Mouse (Mus musculus) right cerebral cortex, postnatal 25 days (tissue): ENCODE data around the gene Mme.

Source experiments
- DNase-seq: peaks from one replicate; pipeline ENCODE4 v3.0.0; 2022

Gene Mme

DNA sequence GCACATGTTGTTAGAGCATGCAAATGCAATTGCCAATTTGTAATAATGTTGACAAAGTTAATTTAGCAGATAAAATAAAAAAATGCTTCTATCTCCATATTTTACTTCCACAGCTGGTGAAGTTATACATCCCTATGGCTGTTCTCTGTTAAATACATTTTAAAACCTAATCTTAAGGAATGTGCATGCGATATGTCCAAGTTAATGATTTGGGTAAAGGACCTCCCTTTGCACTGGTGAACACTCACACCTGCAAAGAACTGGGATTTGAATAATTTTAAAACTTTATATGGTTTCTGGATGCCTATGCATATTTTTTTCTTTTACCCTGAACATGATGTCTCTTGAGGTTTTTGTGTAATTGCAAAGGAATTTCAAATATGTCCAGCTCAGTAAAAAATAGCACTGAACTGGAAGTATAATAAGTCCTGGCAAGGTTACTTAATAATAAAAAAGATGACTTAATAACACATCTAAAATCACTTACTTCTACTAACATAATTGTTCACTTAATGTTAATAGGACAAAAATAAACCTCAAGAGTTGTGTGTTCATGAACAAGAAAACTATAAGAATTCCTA, 110.4 kb downstream of the Mme start:
- no peak for DNase-seq

DNA sequence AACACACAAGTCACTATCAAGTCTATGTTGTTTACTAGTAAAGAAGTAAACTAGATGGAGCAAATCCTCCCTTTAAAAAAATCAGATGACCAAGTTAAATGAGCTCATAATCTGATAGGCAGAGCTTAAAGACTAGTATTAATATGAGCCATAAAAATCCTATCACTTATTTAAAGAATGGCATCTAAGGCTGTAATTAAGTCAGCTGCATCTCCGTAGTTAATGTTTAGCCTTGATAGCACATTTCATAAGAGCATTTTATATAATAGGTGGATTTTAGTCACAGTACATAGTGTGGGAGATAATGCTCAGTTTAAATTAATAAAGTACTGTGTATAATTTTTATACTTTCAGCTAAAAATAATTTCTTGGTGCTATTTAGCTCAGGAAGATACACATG, 118.2 kb downstream of the Mme start:
- DNase-seq = no peak

DNA sequence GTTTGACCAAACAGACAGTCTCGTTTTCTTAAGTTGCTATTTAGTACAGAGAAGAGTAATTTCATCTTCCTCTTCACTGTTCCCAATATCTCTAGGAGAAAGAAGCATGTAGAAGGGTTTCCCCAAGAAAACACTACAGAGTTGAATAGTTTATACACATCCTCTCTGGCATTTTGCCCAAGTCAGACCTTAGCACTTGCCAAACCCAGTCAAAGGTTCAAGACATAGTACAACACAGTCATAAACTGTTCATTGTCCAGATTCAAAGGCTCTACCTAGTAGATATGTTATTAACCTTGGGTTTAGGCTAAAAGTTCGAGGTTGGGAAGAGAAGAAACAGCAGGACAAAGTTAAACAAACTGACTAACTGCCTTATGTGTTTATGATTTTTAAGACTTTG, 143.7 kb downstream of the Mme start:
- no peak for DNase-seq

DNA sequence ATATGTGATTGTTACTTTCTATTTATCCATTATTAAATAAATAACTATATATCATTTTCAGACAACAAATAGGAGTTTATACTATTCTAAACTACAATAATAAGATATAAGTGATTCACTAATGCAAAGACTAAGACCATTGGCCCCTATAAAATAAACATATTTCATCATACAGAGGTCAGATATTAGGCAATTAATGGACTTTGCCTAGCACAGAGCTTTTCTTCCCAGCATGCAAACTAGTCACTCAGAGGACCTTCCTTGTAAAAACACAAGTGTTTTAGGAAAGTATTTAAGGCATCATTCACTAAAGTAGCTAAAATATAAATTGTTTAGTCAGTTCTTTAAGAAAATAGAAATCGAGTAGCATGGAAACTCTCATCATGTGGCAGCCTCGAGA, 149.4 kb downstream of the Mme start:
- DNase-seq = no peak

DNA sequence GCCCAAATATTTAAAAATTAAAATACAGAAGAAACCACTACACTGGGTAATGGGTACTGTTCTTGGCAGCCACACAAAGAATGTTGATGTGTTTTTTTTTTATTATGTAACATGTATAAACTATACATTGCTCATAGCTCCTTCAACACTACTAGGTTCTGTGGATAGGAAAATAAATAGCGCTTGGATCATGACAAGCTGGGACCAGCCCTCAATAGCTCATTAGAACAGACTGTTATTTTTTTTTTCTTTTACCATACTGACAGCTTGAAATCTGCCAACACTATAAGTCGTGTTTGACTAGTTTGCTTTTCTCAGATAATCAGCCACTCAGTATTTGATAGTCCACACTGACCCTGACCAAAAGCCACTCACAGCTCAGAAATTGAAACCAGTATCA, 150.0 kb downstream of the Mme start:
- no peak for DNase-seq

DNA sequence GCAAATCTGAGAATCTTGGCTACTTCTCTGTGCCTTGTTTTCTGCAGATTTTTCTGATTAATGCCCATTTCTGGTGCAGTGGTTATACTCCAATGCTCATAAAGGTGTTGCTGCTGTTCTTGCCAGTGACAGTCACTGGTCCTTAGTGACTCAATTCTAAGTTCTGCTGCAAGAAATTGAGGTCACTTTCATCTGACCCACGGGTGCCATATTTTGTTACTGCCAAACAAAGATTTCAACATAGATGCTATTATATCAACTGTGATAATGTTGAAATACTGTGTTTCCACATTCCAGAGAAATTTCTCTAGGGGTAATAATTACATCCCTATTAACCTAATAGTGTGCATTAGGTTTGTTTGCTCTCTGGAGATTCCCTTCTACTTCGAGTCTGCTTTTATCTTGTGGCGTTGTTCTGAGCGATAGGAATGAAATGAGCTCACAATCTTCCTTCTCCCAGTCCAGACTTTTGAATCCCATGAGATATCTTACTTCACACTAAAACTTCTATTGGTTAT, 153.1 kb downstream of the Mme start:
- DNase-seq = no peak

DNA sequence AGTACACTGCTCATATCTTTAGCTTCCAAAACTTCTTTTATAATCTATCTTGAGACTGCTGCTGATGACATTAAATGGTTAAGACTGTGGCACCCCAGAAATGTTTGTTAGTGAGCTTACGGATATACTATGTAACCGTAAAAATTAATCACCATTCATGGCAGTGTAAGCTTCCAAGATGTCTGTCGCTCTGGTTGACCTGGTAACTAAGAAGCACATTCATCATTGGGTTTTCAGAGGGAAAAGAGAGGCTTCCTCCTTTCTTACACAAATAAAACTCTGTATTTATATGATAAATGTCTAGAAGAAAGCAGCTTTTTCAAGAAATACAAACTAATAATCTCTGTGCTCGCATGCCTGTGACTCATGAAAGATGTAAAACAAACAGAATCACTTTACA, 156.8 kb downstream of the Mme start:
- DNase-seq = no peak

DNA sequence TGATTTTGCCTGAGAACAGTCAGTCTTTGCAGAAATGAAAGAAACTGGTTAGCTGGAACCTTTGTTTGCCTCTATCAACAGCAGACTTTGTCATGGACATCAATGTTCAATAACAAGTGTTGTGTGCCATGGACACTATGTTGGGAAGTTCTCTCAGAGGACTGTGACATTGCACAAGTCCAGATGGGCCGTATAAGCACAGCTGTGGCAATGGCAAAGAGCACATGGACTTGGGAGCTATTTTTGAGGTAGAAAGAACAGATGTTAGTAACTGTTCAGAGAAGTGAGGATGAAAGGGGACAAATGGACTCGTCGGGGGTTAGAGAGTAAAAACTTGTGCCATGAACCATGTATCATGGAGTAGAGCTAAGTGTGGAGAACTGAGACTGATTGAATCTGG, 165.1 kb downstream of the Mme start:
- DNase-seq = no peak

DNA sequence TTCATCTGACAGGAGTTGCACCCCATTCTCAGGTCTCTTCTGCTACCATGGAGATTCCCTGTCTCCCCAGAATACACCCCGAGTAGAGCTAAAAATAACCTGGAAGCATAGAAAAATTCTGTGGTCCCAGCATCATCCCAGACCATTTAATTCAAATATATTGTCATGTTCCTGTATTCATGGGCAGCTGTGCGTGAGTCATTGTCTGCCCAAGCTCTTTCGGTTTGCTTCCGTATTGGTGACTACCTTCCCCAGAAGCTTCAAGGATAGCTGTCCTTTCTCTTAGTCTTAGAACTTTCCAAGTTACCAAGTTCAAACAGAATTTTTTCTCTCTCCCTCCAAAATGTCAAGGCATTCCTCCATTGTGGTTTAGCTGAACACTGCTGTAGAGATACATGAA, 169.7 kb downstream of the Mme start:
- peak; percentile 16 for DNase-seq

DNA sequence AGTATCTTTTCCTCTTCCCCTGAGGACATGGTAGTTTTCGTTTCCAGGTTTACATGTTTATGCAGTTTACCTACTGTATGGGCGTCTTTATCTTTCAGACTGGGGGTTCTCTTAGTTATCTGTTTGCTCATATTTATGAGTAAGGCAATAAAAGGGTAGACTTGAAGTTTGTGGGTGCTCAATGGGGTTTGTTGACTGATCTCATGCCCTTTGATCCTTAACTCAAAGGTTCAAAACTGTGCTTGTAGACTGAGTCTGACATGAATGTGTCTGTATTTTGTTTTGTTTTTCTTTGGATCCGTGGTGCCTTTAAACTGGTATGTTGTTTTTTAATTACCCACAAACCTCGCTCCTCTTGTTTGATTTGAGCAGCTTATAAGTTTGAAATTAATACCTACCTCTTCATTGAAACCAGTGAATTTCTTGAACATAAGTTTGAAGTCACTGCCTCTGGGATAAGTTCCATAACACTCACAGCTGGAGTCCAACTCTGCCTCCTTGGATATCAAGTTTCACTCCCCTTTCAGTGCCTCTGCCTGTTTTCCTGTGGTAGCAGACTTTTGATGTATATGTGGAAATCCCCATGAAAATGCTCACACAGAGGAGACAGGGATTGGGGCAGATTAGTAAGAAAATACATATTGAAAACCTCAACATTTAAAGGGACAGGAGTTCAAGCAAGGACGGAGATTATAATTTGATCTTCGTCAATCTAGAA, 171.0 kb downstream of the Mme start:
- no peak for DNase-seq

DNA sequence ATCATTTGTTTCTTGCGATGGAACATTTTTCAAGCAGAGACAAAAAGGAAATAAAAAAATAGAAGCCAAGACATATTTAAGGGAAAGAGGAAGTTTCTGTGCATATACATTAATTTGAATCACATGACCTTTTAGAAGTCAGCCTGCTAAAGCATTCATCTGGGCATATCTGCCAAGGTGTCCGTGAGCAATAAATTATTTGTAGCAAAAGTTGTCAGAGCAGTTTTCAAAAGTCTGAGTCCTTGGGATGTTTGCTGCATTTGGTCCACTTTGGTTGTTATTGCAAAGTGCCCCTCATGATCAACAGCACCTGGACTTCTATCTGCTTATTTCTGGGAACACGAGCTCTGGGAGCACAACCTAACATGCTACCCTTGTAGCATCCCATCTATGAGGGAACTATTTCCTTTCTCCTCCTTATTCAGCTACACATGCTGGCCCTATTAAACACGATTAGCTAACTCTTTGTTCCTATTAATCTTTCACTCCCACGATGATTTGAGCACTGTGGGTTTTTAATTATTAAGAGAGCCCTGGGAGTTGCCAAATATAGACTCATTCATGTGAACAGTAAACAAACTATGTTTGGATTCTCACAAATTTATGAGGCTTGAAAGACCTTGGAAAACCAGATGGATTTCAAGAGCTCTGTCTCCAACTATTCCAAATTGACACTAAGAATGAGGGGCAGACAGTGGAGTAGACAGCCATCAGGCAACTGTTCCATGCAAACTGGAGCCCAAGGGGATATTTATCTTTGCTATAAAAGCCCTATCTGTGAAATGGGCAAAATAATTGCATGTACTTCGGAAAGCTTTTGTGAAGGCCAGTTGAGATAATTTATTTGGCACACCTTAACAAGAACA, 171.9 kb downstream of the Mme start:
- DNase-seq = no peak

DNA sequence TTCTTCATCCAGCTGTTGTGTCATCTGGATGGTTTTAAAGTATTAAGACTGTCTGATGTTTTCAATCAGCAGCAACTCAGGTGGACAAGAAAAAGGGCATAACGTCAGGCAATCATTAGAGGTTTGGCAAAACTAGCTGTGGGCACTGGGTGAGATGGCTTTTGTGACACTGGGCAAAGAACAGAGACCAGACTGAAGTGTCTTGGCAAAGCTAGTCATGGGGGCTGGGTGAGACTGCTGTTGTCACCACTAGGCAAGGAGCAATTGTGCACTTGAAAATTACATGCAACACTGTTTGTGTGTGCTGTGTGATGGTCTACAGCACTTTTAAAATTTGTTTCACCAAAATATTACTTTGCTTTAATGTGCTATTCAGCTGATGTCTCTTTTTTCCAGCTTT, 175.9 kb downstream of the Mme start:
- no peak for DNase-seq

DNA sequence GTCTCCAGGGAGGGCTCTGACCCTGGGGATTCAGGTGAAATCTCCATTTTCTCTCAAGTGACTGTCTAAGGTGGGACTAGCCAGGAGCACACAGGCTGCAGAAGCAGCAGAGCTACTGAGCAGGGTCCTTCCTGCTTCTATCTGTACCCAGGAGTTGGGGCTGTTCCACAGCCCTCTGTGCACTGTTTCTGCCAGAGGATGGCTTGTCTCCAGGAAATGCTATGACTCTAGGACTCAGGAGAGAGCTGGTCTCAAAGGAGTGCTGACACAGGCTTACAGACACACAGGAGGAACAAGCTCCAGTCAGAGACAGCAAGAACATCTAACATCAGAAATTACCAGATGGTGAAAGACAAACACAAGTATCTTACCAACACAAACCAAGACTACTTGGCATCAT, 176.4 kb downstream of the Mme start:
- no peak for DNase-seq

DNA sequence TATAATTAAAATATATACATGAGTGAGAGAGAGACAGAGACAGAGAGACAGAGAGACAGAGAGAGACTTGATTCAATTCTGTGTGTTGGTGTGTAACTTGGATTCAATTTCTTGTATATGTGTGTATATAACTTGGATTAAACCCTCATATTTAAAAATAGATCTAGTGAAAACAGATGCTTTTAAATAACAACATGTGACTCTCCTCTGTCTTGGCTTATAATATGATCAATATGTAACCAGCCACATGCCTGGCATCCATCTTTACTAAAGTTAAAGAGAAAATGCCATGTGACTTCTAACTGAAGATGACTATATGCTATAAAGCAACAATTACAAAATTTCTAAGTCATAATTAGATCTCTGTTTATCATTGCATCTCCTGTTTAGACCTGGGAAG, 182.2 kb downstream of the Mme start:
- no peak for DNase-seq
